Mouse (Mus musculus) MEL (cell line): Measurements from ENCODE around the gene Cpne2. TPM values are rescaled to one million over a fixed set of nuclear protein-coding genes. Genes with fewer than 3 reads are reported as not detected.

Source experiments
- DNase-seq: peaks from one replicate; pipeline ENCODE4 v3.0.0; 2011; ENCODE audit warnings: low read depth, low spot score
- H3K27ac ChIP-seq: 2 replicates; pipeline ENCODE4 v1.5.1; 2012; ENCODE audit warnings: low read depth, mild to moderate bottlenecking, control low read depth, low read length, moderate library complexity; ENCODE audit not compliant: control insufficient read depth
- H3K27me3 ChIP-seq, 2 experiments: fragments of 150-350 bp in 1 of 2; sonication (generic) in 1 of 2; 2 replicates each; pipeline ENCODE4 v1.6.1; 2012; ENCODE audit warnings: low read length in 2 of 2, mild to moderate bottlenecking in 2 of 2, improper control_type of control experiment in 1 of 2, moderate library complexity in 1 of 2; ENCODE audit not compliant: insufficient read depth in 2 of 2, control insufficient read depth in 1 of 2
- H3K36me3 ChIP-seq, 2 experiments: 2 replicates each; pipeline ENCODE4 v1.6.1; 2012 to 2014; ENCODE audit warnings: low read length in 2 of 2, improper control_type of control experiment in 1 of 2, inconsistent platforms in 1 of 2, mild to moderate bottlenecking in 1 of 2; ENCODE audit not compliant: insufficient read depth in 2 of 2, control insufficient read depth in 1 of 2
- H3K4me1 ChIP-seq, 2 experiments: fragments of 150-350 bp in 1 of 2; sonication (generic) in 1 of 2; 2 replicates each; pipeline ENCODE4 v1.6.1; 2012; ENCODE audit warnings: low read length in 2 of 2, improper control_type of control experiment in 1 of 2, mild to moderate bottlenecking in 1 of 2; ENCODE audit not compliant: insufficient read depth in 2 of 2, control insufficient read depth in 1 of 2
- H3K4me3 ChIP-seq, 2 experiments: fragments of 150-350 bp in 1 of 2; sonication (generic) in 1 of 2; 2 replicates each; pipeline ENCODE4 v1.5.1; 2012; ENCODE audit warnings: low read depth in 2 of 2, low read length in 2 of 2, mild to moderate bottlenecking in 2 of 2, moderate library complexity in 2 of 2, control low read depth in 1 of 2, improper control_type of control experiment in 1 of 2; ENCODE audit not compliant: control insufficient read depth in 1 of 2, insufficient read depth in 1 of 2
- H3K79me2 ChIP-seq: 2 replicates; pipeline ENCODE4 v1.6.1; 2012; ENCODE audit warnings: mild to moderate bottlenecking, low read length, moderate library complexity; ENCODE audit not compliant: control insufficient read depth, poor library complexity, insufficient read depth
- H3K9ac ChIP-seq: 2 replicates; pipeline ENCODE4 v1.6.1; 2012; ENCODE audit warnings: low read depth, mild to moderate bottlenecking, control low read depth, low read length, moderate library complexity; ENCODE audit not compliant: control insufficient read depth, poor library complexity, severe bottlenecking
- H3K9me3 ChIP-seq: fragments of 150-350 bp; sonication (generic); replicated peaks from 2 replicates; pipeline ENCODE4 v1.6.1; 2012; ENCODE audit warnings: mild to moderate bottlenecking, low read length, improper control_type of control experiment, moderate library complexity; ENCODE audit not compliant: insufficient read depth
- BHLHE40 ChIP-seq: IDR thresholded peaks from 2 replicates; pipeline ENCODE4 v1.6.1; 2012; ENCODE audit warnings: low read depth, mild to moderate bottlenecking, inconsistent platforms, low read length, improper control_type of control experiment, borderline replicate concordance
- CHD1 ChIP-seq: IDR thresholded peaks from 2 replicates; pipeline ENCODE4 v1.6.1; 2012; ENCODE audit warnings: low read depth, mild to moderate bottlenecking, inconsistent platforms, low read length, improper control_type of control experiment
- E2F4 ChIP-seq: IDR thresholded peaks from 2 replicates; pipeline ENCODE4 v1.6.1; 2011; ENCODE audit warnings: low read depth, low read length, improper control_type of control experiment, borderline replicate concordance
- ELF1 ChIP-seq: IDR thresholded peaks from 2 replicates; pipeline ENCODE4 v1.6.1; 2014; ENCODE audit warnings: low read depth, mild to moderate bottlenecking, inconsistent platforms, low read length, improper control_type of control experiment, moderate library complexity
- EP300 ChIP-seq, 2 experiments: IDR thresholded peaks; 2 replicates each; pipeline ENCODE4 v1.6.1; 2011; ENCODE audit warnings: improper control_type of control experiment in 2 of 2, low read length in 2 of 2, low read depth in 1 of 2, mild to moderate bottlenecking in 1 of 2
- ETS1 ChIP-seq: IDR thresholded peaks from 2 replicates; pipeline ENCODE4 v1.6.1; 2012; ENCODE audit warnings: low read depth, mild to moderate bottlenecking, inconsistent platforms, low read length, improper control_type of control experiment, moderate library complexity
- GABPA ChIP-seq: IDR thresholded peaks from 2 replicates; pipeline ENCODE4 v1.6.1; 2012; ENCODE audit warnings: low read depth, mild to moderate bottlenecking, inconsistent platforms, low read length, improper control_type of control experiment, moderate library complexity
- GATA1 ChIP-seq: IDR thresholded peaks from 2 replicates; pipeline ENCODE4 v1.6.1; 2011; ENCODE audit warnings: low read depth, low read length, improper control_type of control experiment
- HCFC1 ChIP-seq: IDR thresholded peaks from 2 replicates; pipeline ENCODE4 v1.6.1; 2012; ENCODE audit warnings: low read depth, mild to moderate bottlenecking, inconsistent platforms, low read length, improper control_type of control experiment, moderate library complexity
- JUND ChIP-seq: IDR thresholded peaks from 2 replicates; pipeline ENCODE4 v1.6.1; 2011; ENCODE audit warnings: low read depth, mild to moderate bottlenecking, improper control_type of control experiment, low read length
- MAFK ChIP-seq: IDR thresholded peaks from 2 replicates; pipeline ENCODE4 v1.6.1; 2011; ENCODE audit warnings: low read depth, mild to moderate bottlenecking, low read length, improper control_type of control experiment, borderline replicate concordance
- MAX ChIP-seq: IDR thresholded peaks from 2 replicates; pipeline ENCODE4 v1.6.1; 2011; ENCODE audit warnings: low read length, improper control_type of control experiment
- MAZ ChIP-seq: IDR thresholded peaks from 2 replicates; pipeline ENCODE4 v1.6.1; 2012; ENCODE audit warnings: low read depth, mild to moderate bottlenecking, inconsistent platforms, low read length, improper control_type of control experiment
- MEF2A ChIP-seq: IDR thresholded peaks from 2 replicates; pipeline ENCODE4 v1.6.1; 2014; ENCODE audit warnings: low read depth, mild to moderate bottlenecking, inconsistent platforms, low read length, improper control_type of control experiment; ENCODE audit not compliant: poor library complexity, insufficient replicate concordance, severe bottlenecking; ENCODE audit errors: extremely low read depth
- POLR2A ChIP-seq, 2 experiments: IDR thresholded peaks; 2 replicates each; pipeline ENCODE4 v1.6.1; 2011 to 2012; ENCODE audit warnings: low read length in 2 of 2, mild to moderate bottlenecking in 2 of 2, control low read depth in 1 of 2, improper control_type of control experiment in 1 of 2, low read depth in 1 of 2, moderate library complexity in 1 of 2; ENCODE audit not compliant: control insufficient read depth in 1 of 2, insufficient read depth in 1 of 2, poor library complexity in 1 of 2
- POLR2AphosphoS2 ChIP-seq: IDR thresholded peaks from 2 replicates; pipeline ENCODE4 v1.6.1; 2011; ENCODE audit warnings: low read length, improper control_type of control experiment
- POLR2AphosphoS5 ChIP-seq: IDR thresholded peaks from 2 replicates; pipeline ENCODE4 v1.6.1; 2012; ENCODE audit warnings: low read depth, borderline replicate concordance, mild to moderate bottlenecking, inconsistent platforms, low read length, moderate library complexity, mixed read lengths
- RCOR1 ChIP-seq: IDR thresholded peaks from 2 replicates; pipeline ENCODE4 v1.6.1; 2012; ENCODE audit warnings: low read depth, mild to moderate bottlenecking, inconsistent platforms, low read length, improper control_type of control experiment
- SIN3A ChIP-seq: IDR thresholded peaks from 2 replicates; pipeline ENCODE4 v1.6.1; 2012; ENCODE audit warnings: low read length, improper control_type of control experiment, inconsistent platforms
- SMC3 ChIP-seq: IDR thresholded peaks from 2 replicates; pipeline ENCODE4 v1.6.1; 2011; ENCODE audit warnings: low read depth, low read length, improper control_type of control experiment
- TBP ChIP-seq: IDR thresholded peaks from 2 replicates; pipeline ENCODE4 v1.8.0; 2011; ENCODE audit warnings: low read depth, low read length, improper control_type of control experiment
- TCF12 ChIP-seq: IDR thresholded peaks from 2 replicates; pipeline ENCODE4 v1.6.1; 2014; ENCODE audit warnings: low read depth, mild to moderate bottlenecking, inconsistent platforms, low read length, improper control_type of control experiment, moderate library complexity
- USF1 ChIP-seq: IDR thresholded peaks from 2 replicates; pipeline ENCODE4 v1.6.1; 2014; ENCODE audit warnings: low read depth, mild to moderate bottlenecking, inconsistent platforms, low read length, improper control_type of control experiment, moderate library complexity
- ZKSCAN1 ChIP-seq: IDR thresholded peaks from 2 replicates; pipeline ENCODE4 v1.6.1; 2012; ENCODE audit warnings: low read depth, mild to moderate bottlenecking, inconsistent platforms, low read length, improper control_type of control experiment, moderate library complexity
- ZMIZ1 ChIP-seq: IDR thresholded peaks from 2 replicates; pipeline ENCODE4 v1.6.1; 2012; ENCODE audit warnings: low read depth, mild to moderate bottlenecking, inconsistent platforms, low read length, improper control_type of control experiment, moderate library complexity
- ZNF384 ChIP-seq: IDR thresholded peaks from 2 replicates; pipeline ENCODE4 v1.6.1; 2012; ENCODE audit warnings: low read depth, mild to moderate bottlenecking, inconsistent platforms, low read length, improper control_type of control experiment
- polyA plus RNA-seq, 2 experiments: library from polyadenylated mRNA; stranded (reverse) in 1 of 2; unstranded in 1 of 2; fragments of >175 nt in 1 of 2; fragments of >200 nt in 1 of 2; gene quantifications; 2 replicates each; pipeline versions ENCODE4 v1.2.1 to v1.2.4; 2012; ENCODE audit warnings: low replicate concordance in 2 of 2, low read depth in 1 of 2; ENCODE audit not compliant: insufficient read length in 2 of 2, insufficient read depth in 1 of 2, missing spikeins in 1 of 2
- total RNA-seq: library from RNA; depleted of rRNA; stranded (reverse); fragments of 300-350 nt; gene quantifications from 2 replicates; pipeline ENCODE4 v1.2.3, GENCODE M21; 2012

Gene Cpne2
- total and polyA plus RNA-seq, 3 experiments, result 19.1 to 29.7 TPM; not detected in 1

DNA sequence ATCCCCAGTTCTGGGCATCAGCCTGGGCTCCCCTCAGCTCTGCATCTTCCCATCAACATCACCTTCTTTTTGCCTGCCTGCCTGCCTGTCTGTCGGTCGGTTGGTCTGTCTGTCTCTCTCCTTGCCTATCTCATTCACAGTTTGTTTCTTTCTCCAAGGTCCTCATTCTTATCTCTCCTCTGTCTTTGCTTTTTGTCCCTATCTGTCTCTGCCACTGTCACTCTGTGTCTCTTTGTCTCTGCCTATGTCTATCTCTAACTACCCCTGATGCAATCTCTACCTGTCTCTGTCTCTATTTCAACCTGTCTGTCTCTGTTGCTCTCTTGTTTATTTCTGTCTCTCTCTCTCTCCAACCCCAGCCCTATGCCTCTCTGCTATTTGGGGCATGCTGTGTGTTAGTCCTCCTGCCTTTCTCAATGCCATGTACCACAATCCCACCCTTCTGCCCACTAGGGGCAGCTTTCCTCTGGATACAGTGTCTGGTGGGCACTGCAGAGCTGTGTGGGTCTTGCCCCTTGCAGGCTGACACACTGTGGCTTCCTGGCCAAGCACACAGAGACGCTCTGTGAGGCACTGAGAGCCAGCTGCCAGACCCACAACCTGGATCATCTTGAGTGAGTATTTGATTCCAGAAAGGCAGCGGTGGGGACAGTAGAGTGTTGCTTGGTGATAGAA, 42.8 kb upstream of the Cpne2 start:
- Histone ChIP-seq H3K27ac (no peak overlapping the region), H3K27me3 (no peaks in the 10 kb centered on the region), H3K9ac (no peak overlapping the region), H3K79me2 (no peaks in the 10 kb centered on the region), H3K4me1 (peaks cover 2 to 19% of the 10 kb centered on the region in 2 experiments), H3K9me3 (no peaks in the 10 kb centered on the region), H3K4me3 (no peak overlapping the region), H3K36me3 (no peaks in the 10 kb centered on the region)
- DNase-seq, result peak; percentile 46
- TF ChIP-seq ZKSCAN1 (no peak), USF1 (no peak), GATA1 (peak; percentile 88), ZNF384 (no peak), HCFC1 (no peak), BHLHE40 (no peak), JUND (no peak), MAZ (no peak), ELF1 (0 out of 2 replicates have a peak, but pooled peaks have one; percentile 16), EP300 (IDR thresholded peaks at IDR 0.05; ENCODE audit: low read depth in 1 of 2, low read length in 2 of 2) (peak; percentile 84), MAFK (no peak), MEF2A (no peak), SMC3 (no peak), TCF12 (peak; percentile 85), POLR2A (IDR thresholded peaks at IDR 0.05; ENCODE audit: control insufficient read depth in 1 of 2, insufficient read depth in 1 of 2, low read depth in 1 of 2, low read length in 2 of 2, poor library complexity in 1 of 2) (no peak), ZMIZ1 (no peak), ETS1 (peak; percentile 38; the same call in 1 of the 2 replicates), SIN3A (peak; percentile 33; the same call in 1 of the 2 replicates), GABPA (no peak), CHD1 (no peak), TBP (no peak), RCOR1 (peak; percentile 79), E2F4 (no peak), POLR2AphosphoS5 (no peak), MAX (no peak), POLR2AphosphoS2 (no peak)
